Mouse (Mus musculus): ENCODE data around the gene 1700016D06Rik.

The 1700016D06Rik gene

DNA sequence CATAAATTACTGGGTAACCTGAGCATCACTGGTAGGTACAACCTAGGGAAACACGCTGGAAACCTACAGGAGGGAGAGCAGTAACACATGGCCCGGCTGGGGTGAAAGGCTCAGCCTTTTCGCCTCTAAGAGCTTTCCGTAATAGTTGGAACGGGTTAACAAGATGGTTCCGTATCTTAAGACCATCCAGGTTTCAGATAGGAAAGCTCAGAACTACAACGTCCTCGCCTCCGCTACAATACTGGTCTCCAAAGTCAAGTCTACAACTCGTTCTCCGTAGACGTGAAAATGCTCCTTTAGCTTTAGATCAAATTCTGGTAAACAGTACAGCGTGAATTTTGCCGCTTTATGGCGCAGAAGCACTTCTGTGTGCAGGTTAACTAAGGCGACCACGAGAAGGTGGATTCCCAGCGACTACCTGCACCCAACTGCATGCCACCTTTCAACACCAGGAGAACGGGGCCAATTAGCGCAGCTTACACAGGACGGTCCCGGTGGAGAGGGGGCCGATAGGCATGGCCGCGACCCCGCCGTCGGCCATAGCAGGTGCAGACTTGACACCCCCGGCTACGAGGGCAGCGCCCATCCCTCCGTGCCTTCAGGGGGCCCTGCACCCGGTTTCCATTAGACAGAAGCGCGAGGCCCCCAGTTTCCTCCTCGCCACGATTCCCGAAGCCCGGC is 66.4 kb downstream of the 1700016D06Rik start:
- DNase-seq (ENCODE audit: low read depth): no peak

DNA sequence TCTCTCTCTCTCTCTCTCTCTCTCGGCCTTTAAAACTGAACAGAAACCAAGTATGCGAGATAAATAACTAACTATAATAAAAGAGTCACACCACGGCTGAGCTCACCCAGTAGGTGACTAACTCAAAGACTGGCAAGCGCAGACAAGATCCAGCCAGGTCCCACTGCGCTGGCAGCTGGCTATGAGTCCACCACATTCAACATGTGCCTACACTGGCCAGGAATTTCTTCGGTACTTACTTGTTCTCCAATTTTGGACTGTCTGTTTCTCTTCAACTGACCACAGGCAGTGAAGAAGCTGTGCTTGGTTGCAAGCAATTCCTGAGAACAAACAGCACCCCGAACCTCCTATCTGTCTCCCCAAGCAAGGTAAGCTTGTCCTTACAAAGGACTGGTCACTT is 67.4 kb downstream of the 1700016D06Rik start:
- DNase-seq (ENCODE audit: low read depth): no peak

DNA sequence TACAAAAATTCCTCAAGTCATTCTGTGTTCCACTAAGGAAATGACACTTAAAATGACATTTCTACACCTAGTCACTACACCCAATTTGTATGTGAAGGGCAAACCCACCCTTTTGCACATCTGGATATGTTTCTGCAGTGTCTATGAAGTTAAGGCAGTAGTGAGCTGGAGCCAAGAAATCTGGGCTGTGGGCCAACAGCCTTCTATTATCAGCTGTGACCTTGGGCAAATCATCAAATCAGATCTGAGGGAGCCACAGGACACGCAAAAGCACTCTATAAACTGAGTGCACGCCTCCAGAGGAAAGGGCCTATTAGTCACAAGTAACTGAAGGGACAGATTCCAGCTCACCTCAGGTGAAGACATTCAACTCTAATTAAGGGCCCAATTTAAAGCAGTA is 68.5 kb downstream of the 1700016D06Rik start:
- DNase-seq (ENCODE audit: low read depth): no peak

- no peak for DNase-seq (ENCODE audit: low read depth)
Observed at GRCm38 (mm10) chr8:11629206-11629605, 71.7 kb downstream of the 1700016D06Rik start.

- no peak for DNase-seq (ENCODE audit: low read depth)
Observed at GRCm38 (mm10) chr8:11628506-11629132, 72.2 kb downstream of the 1700016D06Rik start.

DNA sequence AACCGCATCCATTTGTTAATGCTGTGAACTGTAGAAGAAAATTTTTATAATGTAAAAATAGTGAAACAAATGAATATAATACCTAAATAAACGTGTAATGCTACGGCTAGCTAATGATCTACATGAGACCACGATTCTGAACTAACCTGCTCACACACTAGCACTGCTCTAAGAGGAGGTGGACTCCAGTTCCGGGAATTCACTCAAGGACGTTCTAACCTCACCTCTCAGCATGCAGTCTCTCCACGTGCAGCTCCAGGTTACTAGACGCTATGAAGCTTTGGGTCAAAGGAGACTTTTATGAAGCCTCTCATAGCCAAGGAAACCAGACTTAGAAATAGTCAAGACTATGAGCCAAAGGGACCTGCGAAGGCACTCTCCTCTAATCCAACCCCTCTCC is 73.1 kb downstream of the 1700016D06Rik start:
- DNase-seq (ENCODE audit: low read depth): no peak

- DNase-seq (ENCODE audit: low read depth): no peak
Observed at GRCm38 (mm10) chr8:11625084-11625483, 75.8 kb downstream of the 1700016D06Rik start.

DNA sequence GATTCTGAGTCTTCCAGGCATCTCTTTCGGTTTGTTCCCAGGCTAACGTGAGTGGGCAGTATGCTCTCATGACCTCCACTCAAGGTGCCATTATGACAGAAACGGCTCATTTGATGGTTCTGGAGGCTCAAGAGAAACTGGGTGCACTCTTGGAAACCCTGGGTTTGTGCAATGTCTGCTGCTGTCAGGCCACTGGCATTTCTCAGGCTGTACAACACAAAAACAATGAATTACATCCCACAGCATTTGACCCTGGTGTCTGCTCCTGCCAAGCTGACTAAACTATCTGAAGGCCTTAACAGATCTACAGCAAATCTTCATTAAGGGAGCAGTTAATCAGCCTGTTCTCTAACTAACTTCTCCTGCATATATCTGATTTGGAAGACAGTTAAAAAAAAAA is 81.8 kb downstream of the 1700016D06Rik start:
- no peak for DNase-seq (ENCODE audit: low read depth)

DNA sequence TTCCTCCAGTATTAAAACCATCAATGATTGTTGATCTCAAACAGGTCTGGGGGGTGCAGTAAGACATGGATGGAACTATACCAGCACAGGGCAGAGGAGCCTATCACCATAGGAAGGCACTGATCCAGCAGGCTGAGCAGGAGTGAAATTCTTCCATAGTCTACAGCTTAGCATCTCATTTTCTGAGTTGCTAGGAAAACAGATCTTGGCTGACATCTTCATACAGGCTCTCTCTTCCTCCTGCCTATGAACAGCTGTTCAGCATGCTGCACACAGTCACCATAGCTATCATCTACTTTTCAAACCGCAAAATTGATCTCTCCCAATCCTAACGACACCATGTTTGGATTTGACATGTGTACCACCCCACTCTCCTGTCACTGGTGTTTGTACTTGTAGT is 82.8 kb downstream of the 1700016D06Rik start:
- DNase-seq (ENCODE audit: low read depth): no peak

DNA sequence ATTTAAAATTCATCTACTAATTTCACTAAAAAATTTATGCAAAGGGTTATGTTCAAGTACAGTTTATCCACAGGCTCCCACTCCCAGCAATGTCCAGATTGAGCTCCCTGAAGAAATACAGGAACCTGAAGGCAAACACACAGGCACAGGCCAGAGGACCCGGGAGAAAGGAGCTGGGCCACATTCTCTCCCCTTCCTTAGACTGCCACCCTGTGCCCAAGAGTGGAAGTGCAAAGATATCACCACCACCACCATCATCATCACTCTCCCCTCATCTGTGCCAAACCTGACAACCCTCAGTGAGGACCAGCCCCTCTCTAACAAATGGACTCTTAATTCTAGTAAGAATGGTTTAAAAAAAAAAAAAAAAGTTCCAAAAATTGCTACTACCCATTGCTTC is 84.6 kb downstream of the 1700016D06Rik start:
- DNase-seq (ENCODE audit: low read depth): no peak

GRCm38 (mm10) chr8:11614126-11614835 is 86.6 kb downstream of the 1700016D06Rik start:
- DNase-seq (ENCODE audit: low read depth): no peak

GRCm38 (mm10) chr8:11608848-11609247 is 92.0 kb downstream of the 1700016D06Rik start:
- no peak for DNase-seq (ENCODE audit: low read depth)

Measured in fibroblast of lung, adult 2 months (primary cell).